Mouse (Mus musculus): ENCODE results near the gene Midn. TPM values are rescaled to one million over a fixed set of nuclear protein-coding genes. Genes with fewer than 3 reads are reported as not detected.
A peak's percentile ranks its signal among the peaks of the same experiment; 100 is the strongest.

Midn gene
- polyA plus RNA-seq, 1 experiment from 2014 or later = 10.3 TPM

DNA sequence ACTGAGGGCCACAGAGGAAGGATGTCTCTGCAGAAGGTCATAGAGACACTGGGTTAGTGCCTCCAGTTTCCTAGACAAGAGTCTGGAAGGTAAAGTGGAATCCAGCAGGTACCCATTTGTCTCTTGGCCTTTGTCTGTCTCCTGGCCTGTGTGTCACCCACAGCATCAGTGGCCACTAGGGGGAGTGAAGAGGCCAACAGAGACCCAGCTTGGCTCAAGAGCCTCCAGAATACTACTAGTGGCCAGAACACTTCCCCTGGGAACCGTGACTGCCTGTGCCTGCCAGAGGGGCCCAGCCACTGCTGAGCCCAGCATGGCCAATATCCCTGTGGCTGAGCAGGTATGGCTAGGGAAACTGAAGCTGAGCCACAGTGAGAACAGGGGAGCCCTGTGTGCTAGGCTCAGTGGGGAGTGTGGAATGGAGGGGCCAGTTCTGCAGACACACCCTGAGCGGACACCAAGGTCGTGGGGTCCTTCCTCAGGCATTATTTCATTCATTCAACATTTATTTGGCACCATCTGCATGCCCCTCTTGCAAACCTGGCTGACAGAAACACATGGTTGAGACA, 51.5 kb downstream of the Midn start:
- no peak overlapping the region for H3K9ac ChIP-seq (ENCODE audit: low read length)
- H3K9me3 ChIP-seq (replicated peaks; ENCODE audit: control insufficient read depth, low read length) = no peaks in the 10 kb centered on the region
- 0 out of 2 replicates have a peak, but pooled peaks cover 4% of the 10 kb centered on the region for H3K27me3 ChIP-seq (ENCODE audit: control insufficient read depth, insufficient read depth, low read length)
- WGBS = 50% methylated on average over 3 of the region's 3 CpGs
- ATAC-seq (replicated peaks; ENCODE audit: extremely low read depth, insufficient read depth, low FRiP score) = peak; percentile 82
- no peaks in the 10 kb centered on the region for H3K36me3 ChIP-seq (ENCODE audit: control insufficient read depth, insufficient read depth)
- no peak overlapping the region for H3K27ac ChIP-seq (ENCODE audit: low read length)
- H3K4me3 ChIP-seq (ENCODE audit: low read length) = no peak overlapping the region
- H3K4me1 ChIP-seq (ENCODE audit: control insufficient read depth, insufficient read depth, low read length) = peaks cover 2% of the 10 kb centered on the region
- no peak overlapping the region for H3K4me2 ChIP-seq (ENCODE audit: low read depth, low read length)

DNA sequence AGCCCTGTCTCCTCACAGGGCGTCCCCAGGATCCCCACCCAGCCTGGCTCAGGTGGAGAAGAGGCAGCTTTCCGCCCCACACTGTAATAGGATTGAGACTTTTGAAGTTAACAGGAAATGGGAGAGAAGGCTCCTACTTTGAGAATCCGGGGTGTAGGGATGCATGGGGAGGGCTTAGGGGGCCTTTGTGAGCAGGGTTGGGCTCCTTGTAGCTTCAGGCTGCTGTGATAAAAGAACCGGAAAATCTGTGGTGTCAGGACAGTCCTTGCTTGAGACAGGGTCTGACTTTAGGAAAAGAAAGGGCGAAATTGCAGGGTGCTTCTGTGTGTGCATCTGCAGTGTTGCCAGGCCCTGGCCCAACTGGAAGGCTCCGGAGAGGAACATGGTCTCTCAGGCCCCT, 52.4 kb downstream of the Midn start:
- Histone ChIP-seq H3K9me3 (replicated peaks; ENCODE audit: control insufficient read depth, low read length) (no peaks in the 10 kb centered on the region), H3K36me3 (ENCODE audit: control insufficient read depth, insufficient read depth) (no peaks in the 10 kb centered on the region), H3K27ac (ENCODE audit: low read length) (no peak overlapping the region), H3K9ac (ENCODE audit: low read length) (no peak overlapping the region), H3K27me3 (ENCODE audit: control insufficient read depth, insufficient read depth, low read length) (0 out of 2 replicates have a peak, but pooled peaks cover 4% of the 10 kb centered on the region), H3K4me2 (ENCODE audit: low read depth, low read length) (no peak overlapping the region), H3K4me1 (ENCODE audit: control insufficient read depth, insufficient read depth, low read length) (peaks cover 2% of the 10 kb centered on the region), H3K4me3 (ENCODE audit: low read length) (no peak overlapping the region)
- no peak for ATAC-seq (replicated peaks; ENCODE audit: extremely low read depth, insufficient read depth, low FRiP score)
- 64% methylated on average over 6 of the region's 6 CpGs for WGBS

DNA sequence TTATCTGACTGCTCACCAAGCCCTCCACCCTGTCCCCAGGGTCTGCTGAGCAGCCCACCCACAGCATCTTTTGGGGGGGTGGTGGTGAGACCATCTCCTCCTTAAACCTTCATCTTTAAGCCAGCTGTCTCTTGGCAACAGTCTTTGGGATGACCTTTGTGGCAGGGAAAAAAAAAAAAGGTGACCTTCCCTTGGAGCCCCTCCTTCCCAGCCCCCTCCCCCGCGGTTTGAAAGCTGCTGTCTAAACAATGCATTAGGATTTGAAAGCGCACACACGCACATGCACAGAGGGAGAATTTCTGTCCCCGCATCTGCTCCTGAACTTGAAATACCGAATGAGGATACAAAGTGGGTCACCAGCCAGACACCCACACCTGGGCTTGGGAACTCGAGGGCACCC, 56.0 kb downstream of the Midn start:
- Histone ChIP-seq H3K9ac (ENCODE audit: low read length) (no peak overlapping the region), H3K9me3 (replicated peaks; ENCODE audit: control insufficient read depth, low read length) (no peaks in the 10 kb centered on the region)

DNA sequence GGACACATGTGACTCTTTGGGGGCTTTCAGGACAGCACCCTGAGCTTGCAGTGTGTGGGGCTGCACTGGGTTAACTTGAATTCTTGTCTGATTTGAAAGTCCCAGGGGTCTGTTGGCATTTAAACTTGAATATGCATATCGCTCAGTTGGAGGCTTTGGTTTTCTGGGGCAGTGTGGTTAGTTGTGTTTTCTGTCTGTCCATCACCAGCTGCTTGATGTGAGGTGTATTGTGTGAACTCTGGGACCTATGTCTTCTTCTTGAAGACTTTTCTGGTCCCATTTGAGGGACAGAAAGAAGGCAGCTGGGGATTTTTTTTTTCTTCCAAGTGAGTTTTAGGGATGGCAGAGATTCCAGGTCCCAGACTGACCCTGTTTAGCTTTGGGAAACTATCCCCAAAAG, 59.1 kb downstream of the Midn start:
- Histone ChIP-seq H3K27me3 (ENCODE audit: control insufficient read depth, insufficient read depth, low read length) (no peaks in the 10 kb centered on the region; the same call in 1 of the 2 replicates), H3K27ac (ENCODE audit: low read length) (no peak overlapping the region), H3K36me3 (ENCODE audit: control insufficient read depth, insufficient read depth) (no peaks in the 10 kb centered on the region), H3K4me1 (ENCODE audit: control insufficient read depth, insufficient read depth, low read length) (0 out of 2 replicates have a peak, but pooled peaks cover 2% of the 10 kb centered on the region), H3K9ac (ENCODE audit: low read length) (no peak overlapping the region), H3K4me2 (ENCODE audit: low read depth, low read length) (no peak overlapping the region), H3K9me3 (replicated peaks; ENCODE audit: control insufficient read depth, low read length) (no peaks in the 10 kb centered on the region), H3K4me3 (ENCODE audit: low read length) (no peak overlapping the region)
- no peak for ATAC-seq (replicated peaks; ENCODE audit: extremely low read depth, insufficient read depth, low FRiP score)
- WGBS = 81% methylated on average over 1 of the region's 1 CpGs

More for the DNA sequence above, 56.0 kb downstream of the Midn start:
- ATAC-seq (replicated peaks; ENCODE audit: extremely low read depth, insufficient read depth, low FRiP score) = no peak
- H3K4me3 ChIP-seq (ENCODE audit: low read length) = no peak overlapping the region
- 35% methylated on average over 7 of the region's 7 CpGs for WGBS
- H3K27me3 ChIP-seq (ENCODE audit: control insufficient read depth, insufficient read depth, low read length) = no peaks in the 10 kb centered on the region; the same call in 1 of the 2 replicates
- H3K4me1 ChIP-seq (ENCODE audit: control insufficient read depth, insufficient read depth, low read length) = peaks cover 3% of the 10 kb centered on the region
- H3K4me2 ChIP-seq (ENCODE audit: low read depth, low read length) = no peak overlapping the region
- no peak overlapping the region for H3K27ac ChIP-seq (ENCODE audit: low read length)
- H3K36me3 ChIP-seq (ENCODE audit: control insufficient read depth, insufficient read depth) = no peaks in the 10 kb centered on the region

DNA sequence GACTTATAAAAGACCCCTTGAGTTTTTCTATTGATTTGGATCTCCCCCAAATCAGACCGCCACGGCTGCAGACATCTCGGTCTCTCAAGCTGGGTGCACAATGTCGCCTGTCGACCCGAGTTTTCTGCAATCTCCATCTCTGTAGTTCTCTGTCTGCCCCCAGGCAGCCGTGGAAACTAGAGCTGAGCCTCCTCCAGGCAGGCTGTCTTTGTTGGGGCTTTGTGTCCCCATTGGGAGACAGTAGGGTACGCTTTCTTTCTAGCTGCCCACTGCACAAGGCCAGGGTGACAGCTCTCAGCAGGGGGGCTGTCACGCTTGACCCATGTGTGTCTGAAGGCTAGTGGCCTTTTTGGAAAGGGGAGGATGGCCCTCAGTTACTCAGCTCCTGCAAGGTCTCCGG, 59.6 kb downstream of the Midn start:
- Histone ChIP-seq H3K36me3 (ENCODE audit: control insufficient read depth, insufficient read depth) (no peaks in the 10 kb centered on the region), H3K27me3 (ENCODE audit: control insufficient read depth, insufficient read depth, low read length) (no peaks in the 10 kb centered on the region; the same call in 1 of the 2 replicates), H3K4me2 (ENCODE audit: low read depth, low read length) (no peak overlapping the region), H3K4me1 (ENCODE audit: control insufficient read depth, insufficient read depth, low read length) (0 out of 2 replicates have a peak, but pooled peaks cover 2% of the 10 kb centered on the region), H3K4me3 (ENCODE audit: low read length) (no peak overlapping the region), H3K9me3 (replicated peaks; ENCODE audit: control insufficient read depth, low read length) (no peaks in the 10 kb centered on the region), H3K27ac (ENCODE audit: low read length) (no peak overlapping the region), H3K9ac (ENCODE audit: low read length) (no peak overlapping the region)
- no peak for ATAC-seq (replicated peaks; ENCODE audit: extremely low read depth, insufficient read depth, low FRiP score)
- WGBS = 74% methylated on average over 10 of the region's 10 CpGs

Other genes with a start within 250 kb of the Midn start
- 44.9 and 45.2 TPM in 2 replicates for gene Med16, start 239.3 kb upstream of the Midn start, polyA plus RNA-seq (2015; fragmentation: Nextera tagmentation; extraction: Ambion mirVana)
- 2.4 and 13.2 TPM in 2 replicates for gene Gm26602, start 237.4 kb upstream of the Midn start, polyA plus RNA-seq (2015; fragmentation: Nextera tagmentation; extraction: Ambion mirVana)
- 0.49 and 0.64 TPM in 2 replicates for gene Kiss1r, start 231.3 kb upstream of the Midn start, polyA plus RNA-seq (2015; fragmentation: Nextera tagmentation; extraction: Ambion mirVana)
- 112 and 114 TPM in 2 replicates for gene R3hdm4, start 227.1 kb upstream of the Midn start, polyA plus RNA-seq (2015; fragmentation: Nextera tagmentation; extraction: Ambion mirVana)
- gene Arid3a, start 221.2 kb upstream of the Midn start, polyA plus RNA-seq (2015; fragmentation: Nextera tagmentation; extraction: Ambion mirVana) = 1.5 and 2.3 TPM in 2 replicates
- 69.6 TPM in 2 replicates for gene Wdr18, start 188.1 kb upstream of the Midn start, polyA plus RNA-seq (2015; fragmentation: Nextera tagmentation; extraction: Ambion mirVana)
- gene Grin3b, start 177.6 kb upstream of the Midn start, polyA plus RNA-seq (2015; fragmentation: Nextera tagmentation; extraction: Ambion mirVana) = 0.25 and 0.35 TPM in 2 replicates
- 10.6 and 13.5 TPM in 2 replicates for gene Tmem259, start 163.9 kb upstream of the Midn start, polyA plus RNA-seq (2015; fragmentation: Nextera tagmentation; extraction: Ambion mirVana)
- 218 and 255 TPM in 2 replicates for gene Cnn2, start 159.7 kb upstream of the Midn start, polyA plus RNA-seq (2015; fragmentation: Nextera tagmentation; extraction: Ambion mirVana)
- gene Abca7, start 151.8 kb upstream of the Midn start, polyA plus RNA-seq (2015; fragmentation: Nextera tagmentation; extraction: Ambion mirVana) = 3.2 TPM in 2 replicates
- 10.9 and 17.7 TPM in 2 replicates for gene Arhgap45, start 131.6 kb upstream of the Midn start, polyA plus RNA-seq (2015; fragmentation: Nextera tagmentation; extraction: Ambion mirVana)
- 136 and 144 TPM in 2 replicates for gene Polr2e, start 108.5 kb upstream of the Midn start, polyA plus RNA-seq (2015; fragmentation: Nextera tagmentation; extraction: Ambion mirVana)
- gene Gpx4, start 101.1 kb upstream of the Midn start, polyA plus RNA-seq (2015; fragmentation: Nextera tagmentation; extraction: Ambion mirVana) = 668 and 748 TPM in 2 replicates
- gene Sbno2, start 42.7 kb upstream of the Midn start, polyA plus RNA-seq (2015; fragmentation: Nextera tagmentation; extraction: Ambion mirVana) = 11.7 and 13.5 TPM in 2 replicates
- gene Stk11, start 32.5 kb upstream of the Midn start, polyA plus RNA-seq (2015; fragmentation: Nextera tagmentation; extraction: Ambion mirVana) = 13.8 and 15.3 TPM in 2 replicates
- 1,107 and 1,132 TPM in 2 replicates for gene Atp5d, start 9.6 kb upstream of the Midn start, polyA plus RNA-seq (2015; fragmentation: Nextera tagmentation; extraction: Ambion mirVana)
- gene Cbarp, start 7.4 kb upstream of the Midn start, polyA plus RNA-seq (2015; fragmentation: Nextera tagmentation; extraction: Ambion mirVana) = 2.5 TPM in 2 replicates
- 85.3 and 87.6 TPM in 2 replicates for gene Cirbp, start 17.7 kb downstream of the Midn start, polyA plus RNA-seq (2015; fragmentation: Nextera tagmentation; extraction: Ambion mirVana)
- 9.7 and 10.7 TPM in 2 replicates for gene 1600002K03Rik, start 24.7 kb downstream of the Midn start, polyA plus RNA-seq (2015; fragmentation: Nextera tagmentation; extraction: Ambion mirVana)
- gene Efna2, start 31.2 kb downstream of the Midn start, polyA plus RNA-seq (2015; fragmentation: Nextera tagmentation; extraction: Ambion mirVana) = 6.0 and 6.8 TPM in 2 replicates
- 31.9 and 40.1 TPM in 2 replicates for gene Mum1, start 78.2 kb downstream of the Midn start, polyA plus RNA-seq (2015; fragmentation: Nextera tagmentation; extraction: Ambion mirVana)
- gene Ndufs7, start 100.8 kb downstream of the Midn start, polyA plus RNA-seq (2015; fragmentation: Nextera tagmentation; extraction: Ambion mirVana) = 596 and 743 TPM in 2 replicates
- gene Gamt, start 112.7 kb downstream of the Midn start, polyA plus RNA-seq (2015; fragmentation: Nextera tagmentation; extraction: Ambion mirVana) = 50.3 and 51.6 TPM in 2 replicates
- gene Dazap1, start 113.2 kb downstream of the Midn start, polyA plus RNA-seq (2015; fragmentation: Nextera tagmentation; extraction: Ambion mirVana) = 30.7 and 33.9 TPM in 2 replicates
- gene Rps15, start 144.2 kb downstream of the Midn start, polyA plus RNA-seq (2015; fragmentation: Nextera tagmentation; extraction: Ambion mirVana) = 536 and 549 TPM in 2 replicates
- 1.5 TPM in 2 replicates for gene Apc2, start 147.7 kb downstream of the Midn start, polyA plus RNA-seq (2015; fragmentation: Nextera tagmentation; extraction: Ambion mirVana)
- 33.5 and 35.8 TPM in 2 replicates for gene 2310011J03Rik, start 172.3 kb downstream of the Midn start, polyA plus RNA-seq (2015; fragmentation: Nextera tagmentation; extraction: Ambion mirVana)
- gene Pcsk4, start 181.2 kb downstream of the Midn start, polyA plus RNA-seq (2015; fragmentation: Nextera tagmentation; extraction: Ambion mirVana) = 1.6 and 1.9 TPM in 2 replicates
- gene Reep6, start 181.7 kb downstream of the Midn start, polyA plus RNA-seq (2015; fragmentation: Nextera tagmentation; extraction: Ambion mirVana) = 1.8 and 2.6 TPM in 2 replicates
- gene Adamtsl5, start 200.1 kb downstream of the Midn start, polyA plus RNA-seq (2015; fragmentation: Nextera tagmentation; extraction: Ambion mirVana) = 15.5 and 16.0 TPM in 2 replicates
- 0.07 and 0.14 TPM in 2 replicates for gene Plk5, start 208.2 kb downstream of the Midn start, polyA plus RNA-seq (2015; fragmentation: Nextera tagmentation; extraction: Ambion mirVana)
- 2.8 TPM in 2 replicates for gene Mex3d, start 239.4 kb downstream of the Midn start, polyA plus RNA-seq (2015; fragmentation: Nextera tagmentation; extraction: Ambion mirVana)